Mouse (Mus musculus): ENCODE results near the gene Ptms. TPM values are rescaled to one million over a fixed set of nuclear protein-coding genes. Genes with fewer than 3 reads are reported as not detected.

Gene Ptms
- 87.8 and 173 TPM in 2 replicates for polyA plus RNA-seq (2015; fragmentation: Nextera tagmentation; extraction: Ambion mirVana)

DNA sequence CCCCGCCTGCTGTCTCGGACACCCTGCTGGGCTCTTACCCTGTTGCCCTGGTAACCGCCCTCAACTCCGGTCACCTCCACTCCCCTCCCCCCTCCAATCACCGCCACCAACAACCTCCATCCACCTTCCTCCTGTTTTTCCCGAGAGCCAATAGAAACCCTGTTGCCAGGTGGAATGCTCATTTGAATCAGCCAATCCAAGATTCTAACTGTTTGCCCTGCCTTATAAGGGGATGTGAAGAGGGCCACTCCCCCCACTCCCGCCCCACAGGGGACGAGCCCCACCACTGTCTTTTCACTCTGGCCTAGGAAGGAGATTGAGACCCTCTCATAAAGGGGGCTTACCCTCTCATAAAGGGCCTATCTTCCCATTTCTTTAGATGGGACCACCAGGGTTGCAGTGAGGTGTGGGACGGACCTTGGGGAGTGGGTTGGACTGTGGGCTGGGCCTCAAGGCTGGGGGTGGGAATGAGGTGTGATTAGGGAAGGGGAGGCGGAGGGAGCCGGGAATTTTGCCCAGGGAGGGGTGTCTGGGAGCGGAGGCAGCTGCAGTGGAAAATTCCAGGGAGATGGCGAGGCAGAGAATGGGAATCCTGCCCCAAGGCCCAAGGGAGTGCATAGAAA lies at the start of gene Ptms:
Gene Ptms (minus strand): TSS at position 409 of the 623 bp plus-strand sequence.
- peaks cover 50% of the 10 kb centered on the region for H3K4me1 ChIP-seq (ENCODE audit: control insufficient read depth, insufficient read depth, low read length)
- H3K9ac ChIP-seq (ENCODE audit: low read depth, low read length), result peak within 1 kb of the TSS; percentile 37
- WGBS, result 3% methylated on average over 13 of the region's 13 CpGs

DNA sequence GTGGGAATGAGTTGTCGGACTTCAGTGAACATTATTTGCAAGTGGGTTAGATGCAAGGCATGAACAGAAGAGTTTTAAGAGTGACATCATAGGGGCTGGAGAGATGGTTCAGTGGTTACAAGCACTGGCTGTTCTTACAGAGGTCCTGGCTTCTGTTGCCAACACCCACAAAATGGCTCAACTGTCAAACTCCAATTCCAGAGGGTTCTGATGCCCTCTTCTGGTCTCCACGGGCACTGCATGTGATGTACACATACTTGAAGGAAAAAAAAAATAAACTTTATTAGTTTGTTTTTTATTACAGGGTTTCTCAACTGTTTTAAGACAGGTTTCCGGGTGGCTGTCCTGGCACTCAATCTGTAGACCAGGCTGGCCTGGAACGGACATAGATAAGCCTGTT lies 47.9 kb upstream of the Ptms start:
- Histone ChIP-seq H3K4me1 (ENCODE audit: control insufficient read depth, insufficient read depth, low read length) (peaks cover 16% of the 10 kb centered on the region), H3K4me3 (ENCODE audit: low read length) (no peak overlapping the region), H3K27me3 (replicated peaks; ENCODE audit: control insufficient read depth, insufficient read depth, low read length) (no peaks in the 10 kb centered on the region), H3K9ac (ENCODE audit: low read depth, low read length) (no peak overlapping the region), H3K9me3 (ENCODE audit: control insufficient read depth, low read length) (no peaks in the 10 kb centered on the region), H3K4me2 (ENCODE audit: low read depth, low read length) (no peak overlapping the region), H3K27ac (ENCODE audit: low read length) (no peak overlapping the region), H3K36me3 (ENCODE audit: control insufficient read depth, insufficient read depth, low read length) (0 out of 2 replicates have a peak, but pooled peaks cover 6% of the 10 kb centered on the region)
- WGBS, result 72% methylated on average over 4 of the region's 4 CpGs
- no peak for ATAC-seq

More for the DNA sequence above, at the start of gene Ptms:
- H3K27me3 ChIP-seq (replicated peaks; ENCODE audit: control insufficient read depth, insufficient read depth, low read length), result no peaks in the 10 kb centered on the region
- H3K4me3 ChIP-seq (ENCODE audit: low read length), result peak within 1 kb of the TSS; percentile 23
- H3K36me3 ChIP-seq (ENCODE audit: control insufficient read depth, insufficient read depth, low read length), result peaks cover under 1% of the 10 kb centered on the region; the same call in 1 of the 2 replicates
- H3K27ac ChIP-seq (ENCODE audit: low read length), result peak within 1 kb of the TSS; percentile 99
- peak within 1 kb of the TSS; percentile 37 for H3K4me2 ChIP-seq (ENCODE audit: low read depth, low read length)
- peak; percentile 82 for ATAC-seq
- no peaks in the 10 kb centered on the region for H3K9me3 ChIP-seq (ENCODE audit: control insufficient read depth, low read length)

DNA sequence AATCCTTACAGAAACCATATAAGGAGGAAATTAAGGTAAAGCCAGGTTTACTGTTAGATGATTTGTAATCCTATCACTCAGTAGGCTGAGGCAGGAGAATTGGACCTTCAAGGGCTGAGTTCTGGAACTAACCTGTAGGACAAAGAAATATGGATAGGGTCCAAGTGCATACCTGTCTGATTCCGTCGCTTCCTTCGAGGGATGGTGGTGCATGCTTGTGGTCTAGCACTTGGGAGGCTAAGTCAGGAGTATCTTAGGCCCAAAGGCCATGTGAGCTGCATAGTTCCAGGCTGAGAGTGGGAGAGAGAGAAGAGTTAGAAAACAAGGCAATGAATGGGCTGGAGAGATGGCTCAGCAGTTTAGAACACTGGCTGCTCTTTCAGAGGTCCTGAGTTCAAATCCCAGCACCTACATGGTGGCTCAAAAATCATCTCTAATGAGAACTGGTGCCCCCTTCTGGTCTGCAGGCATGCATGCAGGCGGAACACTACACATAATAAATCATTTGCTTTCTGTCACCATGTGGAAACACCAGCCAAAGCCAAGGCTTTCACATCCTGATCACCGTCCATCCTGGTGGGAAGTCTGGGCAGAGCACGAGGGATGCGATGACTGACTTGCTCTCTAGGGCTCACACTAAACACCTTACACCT lies 46.7 kb upstream of the Ptms start:
- Histone ChIP-seq H3K27me3 (replicated peaks; ENCODE audit: control insufficient read depth, insufficient read depth, low read length) (no peaks in the 10 kb centered on the region), H3K4me1 (ENCODE audit: control insufficient read depth, insufficient read depth, low read length) (peaks cover 16% of the 10 kb centered on the region), H3K27ac (ENCODE audit: low read length) (no peak overlapping the region), H3K4me3 (ENCODE audit: low read length) (peak overlapping the region; percentile 81; the same call in 1 of the 2 replicates), H3K9me3 (ENCODE audit: control insufficient read depth, low read length) (no peaks in the 10 kb centered on the region), H3K9ac (ENCODE audit: low read depth, low read length) (no peak overlapping the region), H3K36me3 (ENCODE audit: control insufficient read depth, insufficient read depth, low read length) (peaks cover 12% of the 10 kb centered on the region), H3K4me2 (ENCODE audit: low read depth, low read length) (peak overlapping the region; percentile 98)
- no peak for ATAC-seq
- WGBS, result 94% methylated on average over 7 of the region's 7 CpGs

DNA sequence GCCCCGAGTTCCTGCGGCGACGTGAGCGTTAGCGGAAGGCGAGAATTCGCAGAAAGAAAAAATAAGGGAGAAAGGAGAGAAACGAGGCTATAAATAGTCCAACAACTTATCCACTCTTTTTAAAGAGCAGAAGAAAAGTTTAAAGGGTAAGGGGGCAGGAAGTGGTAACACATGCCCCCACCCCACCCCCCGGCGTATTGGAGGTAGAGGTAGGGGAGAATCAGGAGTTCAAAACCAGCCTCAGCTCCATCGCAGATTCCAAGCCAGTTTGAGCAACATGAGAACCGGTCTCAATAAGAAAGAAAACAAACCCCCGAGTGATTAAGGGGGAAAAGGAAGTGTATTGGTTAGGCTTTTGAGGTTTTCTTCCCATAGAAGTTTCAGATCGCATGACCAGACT lies 45.8 kb upstream of the Ptms start:
- Histone ChIP-seq H3K27ac (ENCODE audit: low read length) (peak overlapping the region; percentile 88), H3K9me3 (ENCODE audit: control insufficient read depth, low read length) (no peaks in the 10 kb centered on the region), H3K4me1 (ENCODE audit: control insufficient read depth, insufficient read depth, low read length) (peaks cover 16% of the 10 kb centered on the region), H3K36me3 (ENCODE audit: control insufficient read depth, insufficient read depth, low read length) (peaks cover 13% of the 10 kb centered on the region), H3K4me2 (ENCODE audit: low read depth, low read length) (peak overlapping the region; percentile 98), H3K9ac (ENCODE audit: low read depth, low read length) (peak overlapping the region; percentile 90), H3K27me3 (replicated peaks; ENCODE audit: control insufficient read depth, insufficient read depth, low read length) (no peaks in the 10 kb centered on the region), H3K4me3 (ENCODE audit: low read length) (peak overlapping the region; percentile 81)
- ATAC-seq, result no peak
- WGBS, result 11% methylated on average over 15 of the region's 15 CpGs

DNA sequence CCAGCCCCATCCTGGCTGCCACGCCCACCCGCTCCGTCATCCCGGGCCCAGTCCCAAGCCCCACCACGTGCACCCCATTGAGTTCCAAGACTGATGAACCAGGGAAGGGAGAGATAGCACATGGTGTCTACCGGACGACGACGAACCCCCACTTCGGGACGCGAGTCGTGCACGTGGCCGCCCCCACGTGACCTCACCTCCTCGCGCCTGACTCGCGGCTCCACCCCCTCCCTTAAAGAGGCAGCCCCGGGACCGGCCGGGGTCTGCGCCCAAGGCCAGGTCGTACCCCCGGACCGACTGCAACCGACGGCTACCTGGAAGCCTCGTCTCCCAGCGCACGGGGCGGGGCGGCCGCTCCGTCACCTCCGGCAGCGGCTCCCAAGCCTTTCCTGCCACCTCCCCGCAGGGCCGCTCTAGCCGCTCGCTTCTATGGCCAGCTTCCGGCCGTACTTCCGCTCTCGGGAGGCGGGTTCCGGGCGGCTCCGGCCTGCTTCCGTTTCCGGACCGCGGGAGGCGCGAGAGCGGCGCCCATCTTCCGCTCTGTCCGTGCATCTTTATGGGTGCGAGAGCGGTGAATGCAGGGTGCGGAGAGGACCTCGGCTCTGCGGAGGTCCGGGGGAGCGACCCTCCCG lies 45.3 kb upstream of the Ptms start, which contains the start of gene Cops7a:
Gene Cops7a (minus strand): TSS at position 451 of the 632 bp plus-strand sequence.
- H3K27me3 ChIP-seq (replicated peaks; ENCODE audit: control insufficient read depth, insufficient read depth, low read length), result no peaks in the 10 kb centered on the region
- WGBS, result under 1% methylated on average over 68 of the region's 68 CpGs
- H3K4me3 ChIP-seq (ENCODE audit: low read length), result peak within 1 kb of the TSS; percentile 81
- peak; percentile 96 for ATAC-seq
- H3K36me3 ChIP-seq (ENCODE audit: control insufficient read depth, insufficient read depth, low read length), result peaks cover 15% of the 10 kb centered on the region
- no peaks in the 10 kb centered on the region for H3K9me3 ChIP-seq (ENCODE audit: control insufficient read depth, low read length)
- H3K4me1 ChIP-seq (ENCODE audit: control insufficient read depth, insufficient read depth, low read length), result peaks cover 16% of the 10 kb centered on the region
- H3K4me2 ChIP-seq (ENCODE audit: low read depth, low read length), result peak within 1 kb of the TSS; percentile 98
- peak within 1 kb of the TSS; percentile 88 for H3K27ac ChIP-seq (ENCODE audit: low read length)
- peak within 1 kb of the TSS; percentile 90 for H3K9ac ChIP-seq (ENCODE audit: low read depth, low read length)

DNA sequence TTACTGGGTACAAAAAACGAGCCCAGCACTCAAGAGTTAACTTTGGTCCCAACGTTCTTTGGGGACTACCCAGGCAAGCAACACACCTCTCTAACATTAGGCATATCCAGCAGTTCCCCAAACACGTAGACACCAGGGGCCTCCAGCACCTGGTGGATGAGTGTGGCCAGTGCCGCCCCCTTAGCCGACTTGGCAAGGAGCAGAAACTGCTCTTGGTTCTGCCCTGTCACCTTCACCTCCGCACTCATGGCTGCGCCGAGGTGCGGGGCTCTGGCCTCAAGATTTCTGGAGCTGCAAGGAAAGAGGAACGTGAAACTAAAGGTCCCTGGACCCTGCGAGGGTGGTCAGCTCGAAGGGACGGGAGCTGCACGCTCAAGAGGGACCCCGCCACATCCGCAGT lies 44.7 kb upstream of the Ptms start:
- Histone ChIP-seq H3K9me3 (ENCODE audit: control insufficient read depth, low read length) (no peaks in the 10 kb centered on the region), H3K4me1 (ENCODE audit: control insufficient read depth, insufficient read depth, low read length) (peaks cover 16% of the 10 kb centered on the region), H3K36me3 (ENCODE audit: control insufficient read depth, insufficient read depth, low read length) (peaks cover 19% of the 10 kb centered on the region), H3K4me2 (ENCODE audit: low read depth, low read length) (peak overlapping the region; percentile 98), H3K27me3 (replicated peaks; ENCODE audit: control insufficient read depth, insufficient read depth, low read length) (no peaks in the 10 kb centered on the region), H3K4me3 (ENCODE audit: low read length) (peak overlapping the region; percentile 81), H3K9ac (ENCODE audit: low read depth, low read length) (peak overlapping the region; percentile 90), H3K27ac (ENCODE audit: low read length) (peak overlapping the region; percentile 88)
- 25% methylated on average over 16 of the region's 16 CpGs for WGBS
- peak; percentile 24 for ATAC-seq

DNA sequence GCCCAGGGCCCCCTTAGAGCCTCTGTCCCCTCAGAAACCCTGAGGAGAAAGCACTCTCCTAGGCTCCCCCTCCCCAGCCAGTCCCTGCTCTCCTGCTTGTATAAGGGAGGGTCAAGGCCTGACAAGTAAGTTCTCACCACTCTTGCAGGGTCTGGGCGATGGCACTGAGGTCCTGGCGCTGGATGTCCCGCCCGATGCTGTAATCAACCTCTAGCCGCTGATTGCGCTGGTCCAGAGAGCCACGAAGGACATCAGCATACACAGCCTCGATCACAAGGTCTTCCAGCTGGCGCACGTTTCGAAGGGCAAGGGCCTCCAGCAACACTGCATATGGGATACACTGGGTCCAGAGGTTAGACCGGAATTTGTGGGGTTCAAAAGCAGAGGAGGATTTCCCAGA lies 41.1 kb upstream of the Ptms start:
- H3K9ac ChIP-seq (ENCODE audit: low read depth, low read length), result no peak overlapping the region
- H3K4me3 ChIP-seq (ENCODE audit: low read length), result no peak overlapping the region
- H3K27me3 ChIP-seq (replicated peaks; ENCODE audit: control insufficient read depth, insufficient read depth, low read length), result no peaks in the 10 kb centered on the region
- no peak overlapping the region for H3K27ac ChIP-seq (ENCODE audit: low read length)
- H3K4me2 ChIP-seq (ENCODE audit: low read depth, low read length), result no peak overlapping the region
- H3K36me3 ChIP-seq (ENCODE audit: control insufficient read depth, insufficient read depth, low read length), result peaks cover 17% of the 10 kb centered on the region
- H3K4me1 ChIP-seq (ENCODE audit: control insufficient read depth, insufficient read depth, low read length), result peaks cover 10% of the 10 kb centered on the region
- 90% methylated on average over 12 of the region's 12 CpGs for WGBS
- ATAC-seq, result no peak
- no peaks in the 10 kb centered on the region for H3K9me3 ChIP-seq (ENCODE audit: control insufficient read depth, low read length)

DNA sequence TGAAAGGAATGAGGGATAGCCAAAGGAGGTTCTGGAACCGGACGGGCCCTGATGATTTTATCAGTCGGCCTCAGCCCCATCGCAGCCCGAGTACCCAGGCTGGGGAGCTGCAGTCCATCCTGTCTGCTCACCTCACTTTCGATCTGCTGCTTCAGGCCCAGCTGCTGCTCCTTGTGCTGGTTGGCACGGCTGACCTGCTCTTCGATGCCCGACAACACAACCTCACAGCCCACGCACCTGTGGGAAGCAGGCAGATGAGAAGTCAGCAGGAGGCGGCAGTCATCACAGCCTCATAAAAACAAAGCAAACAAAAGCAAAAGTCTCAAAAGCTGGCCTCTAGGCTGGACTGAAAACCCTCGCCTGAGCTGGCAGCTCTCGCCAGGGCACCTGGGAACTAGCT lies 40.1 kb upstream of the Ptms start:
- no peak for ATAC-seq
- Histone ChIP-seq H3K27me3 (replicated peaks; ENCODE audit: control insufficient read depth, insufficient read depth, low read length) (no peaks in the 10 kb centered on the region), H3K9me3 (ENCODE audit: control insufficient read depth, low read length) (no peaks in the 10 kb centered on the region), H3K9ac (ENCODE audit: low read depth, low read length) (no peak overlapping the region), H3K4me2 (ENCODE audit: low read depth, low read length) (no peak overlapping the region), H3K4me3 (ENCODE audit: low read length) (no peak overlapping the region), H3K36me3 (ENCODE audit: control insufficient read depth, insufficient read depth, low read length) (peaks cover 17% of the 10 kb centered on the region), H3K4me1 (ENCODE audit: control insufficient read depth, insufficient read depth, low read length) (peaks cover 9% of the 10 kb centered on the region), H3K27ac (ENCODE audit: low read length) (no peak overlapping the region)
- WGBS, result 89% methylated on average over 13 of the region's 13 CpGs

DNA sequence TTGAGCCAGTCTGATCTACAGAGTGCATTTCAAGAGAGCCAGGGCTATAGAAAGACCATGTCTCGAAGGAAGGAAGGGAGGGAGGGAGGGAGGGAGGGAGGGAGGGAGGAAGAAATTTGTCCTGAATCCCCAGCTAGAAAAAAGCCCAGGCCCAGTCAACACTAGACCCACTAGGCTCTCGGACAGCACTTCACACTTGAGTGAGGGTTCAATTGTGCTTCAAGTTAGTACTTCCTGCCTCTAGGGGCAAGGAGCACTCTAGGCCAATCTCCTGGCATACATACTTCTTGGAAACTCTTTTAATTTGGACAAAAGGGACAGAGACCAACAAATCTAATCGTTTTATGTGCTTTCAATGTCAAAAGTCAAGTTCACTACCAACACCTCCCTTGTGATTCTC lies 38.2 kb upstream of the Ptms start:
- Histone ChIP-seq H3K27me3 (replicated peaks; ENCODE audit: control insufficient read depth, insufficient read depth, low read length) (no peaks in the 10 kb centered on the region), H3K27ac (ENCODE audit: low read length) (no peak overlapping the region), H3K36me3 (ENCODE audit: control insufficient read depth, insufficient read depth, low read length) (peaks cover 17% of the 10 kb centered on the region), H3K9me3 (ENCODE audit: control insufficient read depth, low read length) (no peaks in the 10 kb centered on the region), H3K9ac (ENCODE audit: low read depth, low read length) (no peak overlapping the region), H3K4me2 (ENCODE audit: low read depth, low read length) (no peak overlapping the region), H3K4me3 (ENCODE audit: low read length) (no peak overlapping the region), H3K4me1 (ENCODE audit: control insufficient read depth, insufficient read depth, low read length) (no peaks in the 10 kb centered on the region)
- 90% methylated on average over 3 of the region's 3 CpGs for WGBS
- ATAC-seq, result no peak

Measured in intestine, embryonic 16.5 days (tissue).